Mouse (Mus musculus) liver, postnatal 0 days (tissue): ENCODE results near the gene Inpp5a. TPM values are rescaled to one million over a fixed set of nuclear protein-coding genes. Genes with fewer than 3 reads are reported as not detected.

Experiments
- ATAC-seq: fragments of 200-750 bp; cut with Nextera tagmentation; 2 replicates; pipeline ENCODE4 v1.8.0; 2017; ENCODE audit warnings: mild to moderate bottlenecking, moderate library complexity
- DNase-seq: peaks from one replicate; pipeline ENCODE4 v3.0.0-alpha.2; 2016
- H3K27ac ChIP-seq: fragments of 300-500 bp; sonication (generic); 2 replicates; pipeline ENCODE4 v1.5.1; 2014; ENCODE audit warnings: antibody characterized with exemption, moderate library complexity, mild to moderate bottlenecking, low read depth
- H3K27me3 ChIP-seq: fragments of 300-500 bp; sonication (generic); 2 replicates; pipeline ENCODE4 v1.6.1; 2014; ENCODE audit warnings: low read length, control low read depth, mixed read lengths; ENCODE audit not compliant: insufficient read depth
- H3K36me3 ChIP-seq: fragments of 300-500 bp; sonication (generic); replicated peaks from 2 replicates; pipeline ENCODE4 v1.6.1; 2014; ENCODE audit warnings: mild to moderate bottlenecking, control low read depth, low read length, moderate library complexity, mixed read lengths; ENCODE audit not compliant: insufficient read depth
- H3K4me1 ChIP-seq: fragments of 300-500 bp; sonication (generic); 2 replicates; pipeline ENCODE4 v1.6.1; 2014; ENCODE audit warnings: antibody characterized with exemption, mild to moderate bottlenecking, control low read depth; ENCODE audit not compliant: insufficient read depth
- H3K4me2 ChIP-seq: fragments of 300-500 bp; sonication (generic); 2 replicates; pipeline ENCODE4 v1.6.1; 2014; ENCODE audit warnings: low read depth, mild to moderate bottlenecking, low read length, moderate library complexity, mixed read lengths
- H3K4me3 ChIP-seq: fragments of 300-500 bp; sonication (generic); 2 replicates; pipeline ENCODE4 v1.5.1; 2014; ENCODE audit warnings: low read depth, low read length
- H3K9ac ChIP-seq: fragments of 300-500 bp; sonication (generic); replicated peaks from 2 replicates; pipeline ENCODE4 v1.6.1; 2014; ENCODE audit warnings: mild to moderate bottlenecking, moderate library complexity
- H3K9me3 ChIP-seq: fragments of 300-500 bp; sonication (generic); 2 replicates; pipeline ENCODE4 v1.6.1; 2016; ENCODE audit warnings: mild to moderate bottlenecking, control low read depth, low read length, mixed read lengths
- CTCF ChIP-seq: sonication (generic); IDR thresholded peaks from 2 replicates; pipeline ENCODE4 v1.5.1; 2016; ENCODE audit warnings: antibody characterized with exemption, low read depth
- EP300 ChIP-seq: IDR thresholded peaks from 2 replicates; pipeline ENCODE4 v1.6.1; 2016; ENCODE audit warnings: antibody characterized with exemption, low read depth, mild to moderate bottlenecking
- WGBS: fragments of 180-500 bp; shearing (Covaris S2); extraction: QIAGEN DNeasy Blood & Tissue Kit; methylation state at CpG from one replicate; pipeline ENCODE4 v1.1.7; 2014; ENCODE audit not compliant: insufficient replicate concordance; 5-methylcytosine and 5-hydroxymethylcytosine counted together
- polyA plus RNA-seq: library from polyadenylated mRNA; unstranded; fragments of >200 nt; fragmentation: Nextera tagmentation; extraction: Ambion mirVana; gene quantifications from 2 replicates; pipeline ENCODE4 v1.2.1, GENCODE M21; 2015

Gene Inpp5a
- polyA plus RNA-seq, 1 experiment from 2014 or later = 6.0 TPM

DNA sequence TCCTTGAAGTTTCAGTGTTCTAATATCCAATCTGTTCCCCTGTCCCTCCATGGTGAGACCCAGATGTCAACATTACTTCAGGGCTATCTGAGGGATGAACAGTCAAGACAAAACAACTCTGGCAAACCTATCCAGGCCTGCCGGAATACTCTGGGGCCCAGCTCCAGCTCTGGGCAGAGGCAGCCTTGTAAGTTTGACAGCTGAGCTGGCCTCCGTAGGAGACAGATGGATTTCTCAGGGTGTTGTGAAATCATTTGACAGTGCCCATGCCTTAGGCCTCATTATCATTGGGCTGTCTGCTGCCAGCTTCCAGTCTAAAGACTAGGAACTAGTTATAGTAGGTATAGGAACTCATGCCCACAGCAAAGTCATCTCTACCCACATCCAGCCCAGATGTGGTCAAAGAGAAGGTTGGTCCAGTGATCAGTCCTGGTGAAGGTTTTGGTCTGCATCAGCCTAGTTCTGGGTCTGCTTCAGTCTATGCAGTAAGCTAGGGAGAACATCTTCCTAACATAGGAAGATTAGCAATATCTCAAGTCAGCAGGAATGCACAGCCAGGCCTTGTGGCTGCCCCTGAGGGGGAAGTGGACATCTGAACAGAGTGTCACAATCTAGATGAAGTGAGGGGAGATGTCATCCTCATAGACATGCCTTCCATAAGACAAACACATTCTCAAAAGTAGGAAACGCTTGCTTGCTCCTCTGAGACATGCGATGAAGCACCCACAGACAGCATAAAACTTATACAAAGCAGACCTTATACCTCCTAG lies 34.4 kb upstream of the Inpp5a start:
- H3K9ac ChIP-seq = no peak overlapping the region
- no peak for ATAC-seq
- H3K9me3 ChIP-seq = no peaks in the 10 kb centered on the region
- H3K4me1 ChIP-seq = peaks cover 9% of the 10 kb centered on the region; the same call in 1 of the 2 replicates
- H3K27me3 ChIP-seq = no peaks in the 10 kb centered on the region
- H3K4me2 ChIP-seq = no peak overlapping the region
- no peak overlapping the region for H3K27ac ChIP-seq
- whole genome bisulfite sequencing = 62% methylated on average over 4 of the region's 4 CpGs
- DNase-seq = no peak
- H3K36me3 ChIP-seq = no peaks in the 10 kb centered on the region
- H3K4me3 ChIP-seq = no peak overlapping the region
- TF ChIP-seq EP300 (no peak), CTCF (no peak)

DNA sequence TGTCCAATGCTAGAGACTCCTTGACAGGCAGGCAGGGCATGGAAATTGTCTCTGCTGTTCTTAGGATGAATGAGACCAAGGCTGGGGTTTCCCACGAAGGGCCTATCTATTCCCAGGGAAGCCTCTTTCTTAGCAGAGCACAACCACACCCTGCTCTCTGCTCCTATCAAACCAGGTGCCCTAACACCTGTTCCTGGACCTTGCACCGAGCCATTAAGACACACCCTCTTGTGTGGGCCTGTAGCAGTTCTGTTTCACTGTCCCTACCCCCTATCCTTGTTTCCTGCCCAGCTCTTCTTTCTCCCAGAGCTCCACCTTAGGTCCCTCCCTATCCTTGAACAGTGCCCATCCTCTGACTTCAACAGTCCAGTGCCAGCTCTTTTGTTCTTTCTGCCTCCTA lies 31.9 kb upstream of the Inpp5a start:
- no peak overlapping the region for H3K4me3 ChIP-seq
- no peak overlapping the region for H3K4me2 ChIP-seq
- no peaks in the 10 kb centered on the region for H3K36me3 ChIP-seq
- ATAC-seq (no peak), DNase-seq (no peak)
- 37% methylated on average over 2 of the region's 2 CpGs for WGBS
- TF ChIP-seq EP300 = no peak
- no peak for TF ChIP-seq CTCF
- H3K27me3 ChIP-seq = no peaks in the 10 kb centered on the region
- no peak overlapping the region for H3K27ac ChIP-seq
- H3K4me1 ChIP-seq = no peaks in the 10 kb centered on the region
- no peaks in the 10 kb centered on the region for H3K9me3 ChIP-seq
- H3K9ac ChIP-seq = no peak overlapping the region

DNA sequence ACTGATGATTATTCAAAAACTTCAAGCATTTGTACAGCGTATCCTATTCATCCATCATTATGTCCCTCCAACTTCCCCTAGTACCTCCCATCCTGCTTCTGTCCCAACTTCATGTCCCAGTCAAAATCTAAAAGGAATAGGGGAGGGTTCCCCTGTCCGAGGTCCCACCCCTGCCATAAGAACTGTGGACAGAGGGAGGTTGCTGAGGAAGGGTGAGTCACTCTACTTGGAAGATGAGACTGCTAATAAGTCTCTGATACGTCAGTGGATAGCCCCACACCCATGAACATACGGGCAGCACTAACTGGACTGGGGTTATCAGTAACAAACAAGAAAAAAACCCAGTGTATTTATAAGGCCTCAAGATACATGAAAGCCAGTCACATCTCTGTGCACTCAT lies 29.0 kb upstream of the Inpp5a start:
- no peak overlapping the region for H3K4me3 ChIP-seq
- no peak overlapping the region for H3K27ac ChIP-seq
- no peaks in the 10 kb centered on the region for H3K9me3 ChIP-seq
- no peak overlapping the region for H3K4me2 ChIP-seq
- peak; percentile 62 for ATAC-seq
- peaks cover 13% of the 10 kb centered on the region for H3K4me1 ChIP-seq
- no peaks in the 10 kb centered on the region for H3K27me3 ChIP-seq
- DNase-seq = no peak
- TF ChIP-seq EP300 = no peak
- no peaks in the 10 kb centered on the region for H3K36me3 ChIP-seq
- H3K9ac ChIP-seq = no peak overlapping the region
- 57% methylated on average over 4 of the region's 4 CpGs for WGBS

DNA sequence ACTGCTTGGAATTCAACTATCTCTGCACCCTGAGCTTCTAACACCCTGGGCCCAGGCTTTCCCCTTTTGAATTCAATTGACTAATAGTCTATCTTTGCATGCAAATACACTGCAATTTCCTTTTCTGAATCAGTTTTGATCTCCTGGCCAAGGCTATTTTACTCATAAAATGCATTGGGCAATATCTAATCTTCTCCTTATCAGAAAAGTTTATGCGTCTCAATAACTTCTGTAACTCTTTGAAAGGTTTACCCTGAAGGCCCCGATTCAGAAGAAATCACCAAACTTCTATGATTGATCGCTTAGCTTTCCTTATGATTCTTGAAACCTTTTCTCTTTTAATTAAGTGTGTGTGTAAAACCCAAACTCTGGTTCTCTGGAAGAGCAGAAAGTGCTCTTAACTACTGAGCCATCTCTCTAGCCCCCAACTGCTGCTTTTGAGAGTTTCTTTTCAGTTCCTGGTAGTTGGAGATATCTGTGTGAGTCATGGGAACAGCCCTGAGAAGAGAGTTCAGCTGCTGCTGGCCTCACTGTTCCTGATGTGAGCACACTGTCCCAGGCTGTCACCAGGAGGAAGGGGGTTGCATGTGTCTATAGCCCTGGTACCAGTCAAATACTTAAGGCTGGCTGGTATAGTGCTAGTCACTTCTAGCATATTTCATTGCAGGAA lies 27.9 kb upstream of the Inpp5a start:
- H3K4me2 ChIP-seq = no peak overlapping the region
- ATAC-seq (no peak), DNase-seq (no peak)
- no peaks in the 10 kb centered on the region for H3K9me3 ChIP-seq
- H3K27ac ChIP-seq = no peak overlapping the region
- no peaks in the 10 kb centered on the region for H3K36me3 ChIP-seq
- 65% methylated on average over 3 of the region's 3 CpGs for WGBS
- TF ChIP-seq CTCF (no peak), EP300 (no peak)
- H3K27me3 ChIP-seq = no peaks in the 10 kb centered on the region
- no peak overlapping the region for H3K4me3 ChIP-seq
- H3K4me1 ChIP-seq = peaks cover 15% of the 10 kb centered on the region
- no peak overlapping the region for H3K9ac ChIP-seq

DNA sequence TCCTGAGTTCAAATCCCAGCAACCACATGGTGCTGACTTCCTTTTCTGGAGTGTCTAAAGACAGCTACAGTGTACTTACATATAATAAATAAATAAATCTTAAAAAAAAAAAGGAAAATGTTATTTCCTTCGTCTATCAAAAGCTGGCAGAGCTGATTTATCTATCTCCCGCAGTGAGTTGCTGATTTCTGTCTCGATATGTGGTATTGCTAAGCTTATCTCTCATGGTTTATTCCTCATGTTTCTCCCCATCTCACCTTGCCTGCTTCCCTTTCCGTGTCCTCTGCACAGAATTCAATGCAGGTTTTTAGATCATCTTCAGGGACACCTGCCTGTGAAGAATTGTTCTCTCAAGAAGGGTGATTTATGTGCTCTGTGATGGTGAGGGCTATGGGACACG lies 27.1 kb upstream of the Inpp5a start:
- 72% methylated on average over 5 of the region's 5 CpGs for WGBS
- no peak for TF ChIP-seq EP300
- TF ChIP-seq CTCF = no peak
- no peak for DNase-seq
- no peak overlapping the region for H3K9ac ChIP-seq
- peaks cover 15% of the 10 kb centered on the region for H3K4me1 ChIP-seq
- no peaks in the 10 kb centered on the region for H3K27me3 ChIP-seq
- no peak overlapping the region for H3K4me3 ChIP-seq
- H3K27ac ChIP-seq = no peak overlapping the region
- no peak for ATAC-seq
- H3K4me2 ChIP-seq = no peak overlapping the region
- H3K36me3 ChIP-seq = no peaks in the 10 kb centered on the region
- no peaks in the 10 kb centered on the region for H3K9me3 ChIP-seq

DNA sequence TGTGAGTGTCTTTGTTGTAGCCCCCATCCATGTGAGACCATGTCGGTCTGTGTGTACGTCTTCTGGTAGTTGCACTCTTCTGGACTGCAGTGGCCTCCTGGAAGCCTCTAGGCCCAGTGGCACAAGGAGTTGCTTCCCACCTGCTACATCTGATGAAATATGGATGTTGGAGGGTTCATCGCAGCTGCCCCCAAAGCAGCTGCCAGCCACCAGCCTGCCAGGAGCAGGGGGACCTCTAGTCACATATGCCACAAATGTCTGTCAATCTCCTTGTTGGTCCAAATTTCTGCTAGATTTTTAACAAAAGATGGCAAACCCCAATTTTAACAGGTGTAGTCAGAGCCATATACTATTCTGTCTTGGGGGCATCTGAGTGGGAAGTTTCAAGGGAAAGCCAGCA lies 26.4 kb upstream of the Inpp5a start:
- ATAC-seq (no peak), DNase-seq (no peak)
- H3K9me3 ChIP-seq = no peaks in the 10 kb centered on the region
- H3K4me2 ChIP-seq = no peak overlapping the region
- TF ChIP-seq CTCF (no peak), EP300 (no peak)
- no peaks in the 10 kb centered on the region for H3K27me3 ChIP-seq
- no peak overlapping the region for H3K9ac ChIP-seq
- 83% methylated on average over 3 of the region's 3 CpGs for WGBS
- H3K27ac ChIP-seq = no peak overlapping the region
- no peaks in the 10 kb centered on the region for H3K36me3 ChIP-seq
- no peak overlapping the region for H3K4me3 ChIP-seq
- peaks cover 15% of the 10 kb centered on the region for H3K4me1 ChIP-seq
